Mouse (Mus musculus) Muller cell, postnatal 12 days (primary cell): ENCODE measurements around the gene 2010106E10Rik.

Experiments
- DNase-seq: peaks from one replicate; pipeline ENCODE4 v3.0.0-alpha.2; 2015; ENCODE audit errors: inconsistent ontology term

2010106E10Rik gene

GRCm38 (mm10) chrX:112494974-112495373 lies at the start of gene 2010106E10Rik:
Gene 2010106E10Rik, plus strand, starts transcription at chrX:112495274.
- no peak for DNase-seq

DNA sequence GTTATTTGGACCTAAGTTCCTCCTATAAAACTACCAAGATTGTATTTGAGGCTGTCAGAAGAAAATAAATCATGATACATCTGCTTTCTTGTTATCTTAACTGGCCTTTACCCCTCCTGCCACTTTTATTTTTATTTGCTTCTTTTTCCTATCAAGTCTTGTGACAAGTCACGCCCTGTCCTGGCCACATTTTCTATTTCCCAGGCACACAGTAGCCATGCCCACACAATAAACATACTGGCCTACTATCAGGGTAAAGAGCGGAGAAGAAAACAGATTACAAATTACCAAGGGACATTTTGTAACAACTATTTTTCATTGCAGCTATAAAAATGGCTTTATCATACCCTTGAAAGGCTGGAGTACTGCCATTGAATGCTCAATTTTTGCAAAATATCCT lies 10.6 kb downstream of the 2010106E10Rik start:
- DNase-seq, result no peak

DNA sequence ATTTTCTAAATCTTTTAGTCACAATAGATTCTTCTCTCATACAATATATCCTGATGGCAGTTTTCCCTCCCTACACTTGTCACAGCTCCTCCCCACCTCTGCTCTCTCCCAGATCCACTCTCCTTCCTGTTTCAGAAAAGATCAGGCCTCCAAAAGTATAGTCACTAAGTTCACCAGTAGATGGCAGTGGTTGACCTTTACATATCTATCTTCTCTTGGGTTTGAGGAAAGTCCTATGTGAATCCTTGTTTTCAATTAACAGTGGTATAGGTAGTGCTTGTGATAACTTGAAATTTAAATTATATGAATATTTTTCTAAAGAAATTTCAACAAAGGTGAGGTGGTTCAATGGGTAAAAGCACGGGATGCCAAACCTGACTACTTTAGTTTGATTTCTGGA lies 29.7 kb downstream of the 2010106E10Rik start:
- DNase-seq, result peak; percentile 36

DNA sequence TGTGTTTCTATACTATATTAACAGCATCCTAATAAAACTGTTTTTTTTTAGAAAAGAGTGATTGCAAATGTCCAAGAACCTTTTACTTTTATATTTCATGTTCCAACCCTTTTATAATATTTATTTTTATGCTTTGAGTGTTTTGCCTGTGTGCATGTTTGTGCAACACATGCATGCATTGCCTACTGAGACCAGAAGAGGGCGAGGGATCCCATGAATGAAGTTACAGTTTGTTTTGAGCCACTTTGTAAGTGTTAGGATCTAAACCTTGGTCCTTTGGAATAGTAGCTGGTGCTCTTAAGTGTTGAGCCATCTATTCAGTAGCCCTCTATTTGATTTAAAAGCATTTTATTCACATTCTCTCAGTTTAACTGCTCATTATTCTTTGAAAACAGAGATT lies 48.0 kb downstream of the 2010106E10Rik start:
- no peak for DNase-seq

- DNase-seq, result no peak
These were observed 72.6 kb downstream of the 2010106E10Rik start for GRCm38 (mm10) chrX:112567716-112568115.

- DNase-seq, result peak; percentile 54
These were observed 105.6 kb downstream of the 2010106E10Rik start, which contains the start of gene Zfp711 for GRCm38 (mm10) chrX:112600511-112601305. Gene Zfp711, plus strand, starts transcription at chrX:112600526.

DNA sequence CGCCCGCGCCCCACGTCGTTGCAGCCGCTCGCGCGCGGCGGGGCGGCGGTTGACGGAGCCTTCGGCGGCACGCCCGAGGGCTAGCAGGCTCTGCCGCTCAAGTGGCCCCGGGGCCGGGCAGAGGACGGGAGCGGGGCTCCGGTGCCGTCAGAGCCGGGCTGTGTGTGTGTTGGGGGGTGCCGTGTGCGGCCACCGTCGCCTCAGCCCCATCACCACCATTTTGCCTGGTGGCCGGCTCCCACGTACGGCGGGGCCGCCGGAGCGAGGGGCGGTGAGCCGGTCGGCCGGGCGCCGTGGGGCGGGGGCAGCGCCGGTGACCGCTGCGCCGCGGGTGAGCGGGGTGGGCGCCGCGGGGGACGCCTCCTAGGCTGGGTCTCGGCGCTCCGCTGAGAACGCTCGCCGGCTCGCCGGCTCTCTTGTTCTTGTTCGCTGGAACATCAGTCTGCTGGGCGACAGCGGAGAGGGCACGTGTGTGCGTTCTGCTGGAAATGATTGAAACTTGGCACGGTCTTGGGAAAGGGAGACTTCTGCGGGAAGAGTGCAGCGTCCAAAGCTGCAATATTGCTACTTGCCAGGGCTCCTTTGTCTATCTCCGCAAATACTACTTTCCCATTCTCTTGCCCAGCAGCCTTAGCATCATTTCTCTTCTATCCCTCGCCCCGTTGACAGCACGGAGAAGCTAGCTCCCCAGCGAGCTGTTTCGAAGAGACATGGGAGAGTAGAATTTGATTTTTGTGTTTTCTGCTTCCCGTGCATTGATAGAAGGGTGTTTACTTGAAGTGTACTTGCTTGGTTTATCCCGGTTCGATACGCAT lies 106.4 kb downstream of the 2010106E10Rik start:
- peak; percentile 38 for DNase-seq
